Mouse (Mus musculus) kidney, postnatal 0 days (tissue): ENCODE results near the gene Pdss2. TPM values are rescaled to one million over a fixed set of nuclear protein-coding genes. Genes with fewer than 3 reads are reported as not detected.

ENCODE experiments used
- ATAC-seq: fragments of 200-750 bp; cut with Nextera tagmentation; replicated peaks from 2 replicates; pipeline ENCODE4 v1.8.0; 2017; ENCODE audit warnings: low read depth, moderate number of reproducible peaks, moderate TSS enrichment, moderate library complexity; ENCODE audit not compliant: low FRiP score
- DNase-seq: peaks from one replicate; pipeline ENCODE4 v3.0.0-alpha.2; 2016; ENCODE audit warnings: low spot score
- H3K27ac ChIP-seq: fragments of 300-500 bp; sonication (generic); 2 replicates; pipeline ENCODE4 v1.5.1; 2014; ENCODE audit warnings: mild to moderate bottlenecking
- H3K27me3 ChIP-seq: fragments of 300-500 bp; sonication (generic); 2 replicates; pipeline ENCODE4 v1.6.1; 2014; ENCODE audit warnings: low read length, mixed read lengths; ENCODE audit not compliant: insufficient read depth
- H3K36me3 ChIP-seq: fragments of 300-500 bp; sonication (generic); 2 replicates; pipeline ENCODE4 v1.6.1; 2014; ENCODE audit warnings: low read length, mixed read lengths; ENCODE audit not compliant: insufficient read depth
- H3K4me1 ChIP-seq: fragments of 300-500 bp; sonication (generic); replicated peaks from 2 replicates; pipeline ENCODE4 v1.6.1; 2014; ENCODE audit warnings: antibody characterized with exemption, low read length, mixed read lengths; ENCODE audit not compliant: insufficient read depth
- H3K4me2 ChIP-seq: fragments of 300-500 bp; sonication (generic); 2 replicates; pipeline ENCODE4 v1.6.1; 2014; ENCODE audit warnings: mild to moderate bottlenecking, low read length, moderate library complexity, mixed read lengths
- H3K4me3 ChIP-seq: fragments of 300-500 bp; sonication (generic); replicated peaks from 2 replicates; pipeline ENCODE4 v1.5.1; 2014; ENCODE audit warnings: low read depth, low read length
- H3K9ac ChIP-seq: fragments of 300-500 bp; sonication (generic); 2 replicates; pipeline ENCODE4 v1.6.1; 2014; ENCODE audit warnings: low read depth, low read length
- H3K9me3 ChIP-seq: fragments of 300-500 bp; sonication (generic); replicated peaks from 2 replicates; pipeline ENCODE4 v1.6.1; 2016; ENCODE audit warnings: low read length, inconsistent platforms, mixed read lengths
- CTCF ChIP-seq: IDR thresholded peaks from 2 replicates; pipeline ENCODE4 v1.5.1; 2016; ENCODE audit warnings: antibody characterized with exemption, low read depth, mild to moderate bottlenecking, moderate library complexity
- WGBS: fragments of 180-500 bp; shearing (Covaris S2); extraction: QIAGEN DNeasy Blood & Tissue Kit; methylation state at CpG from one replicate; pipeline ENCODE4 v1.1.7; 2014; 5-methylcytosine and 5-hydroxymethylcytosine counted together
- polyA plus RNA-seq: library from polyadenylated mRNA; unstranded; fragments of >200 nt; fragmentation: Nextera tagmentation; extraction: Ambion mirVana; gene quantifications from 2 replicates; pipeline ENCODE4 v1.2.1, GENCODE M21; 2015

Pdss2 gene
- polyA plus RNA-seq, 1 experiment from 2014 or later = 13.7 TPM

- peaks cover 27% of the 10 kb centered on the region; the same call in 1 of the 2 replicates for H3K4me1 ChIP-seq
- no peak for ATAC-seq
These were observed 264.5 kb downstream of the Pdss2 start for GRCm38 (mm10) chr10:43485751-43486268.

GRCm38 (mm10) chr10:43487441-43488010 lies 266.2 kb downstream of the Pdss2 start:
- TF ChIP-seq CTCF = no peak
- H3K4me1 ChIP-seq = peaks cover 22% of the 10 kb centered on the region; the same call in 1 of the 2 replicates
- no peak overlapping the region for H3K4me2 ChIP-seq
- ATAC-seq (no peak), DNase-seq (no peak)
- no peak overlapping the region for H3K27ac ChIP-seq
- no peaks in the 10 kb centered on the region for H3K27me3 ChIP-seq
- no peak overlapping the region for H3K4me3 ChIP-seq
- no peak overlapping the region for H3K9ac ChIP-seq
- H3K36me3 ChIP-seq = no peaks in the 10 kb centered on the region
- WGBS = 55% methylated on average over 3 of the region's 3 CpGs
- no peaks in the 10 kb centered on the region for H3K9me3 ChIP-seq

More at GRCm38 (mm10) chr10:43485751-43486268, 264.5 kb downstream of the Pdss2 start:
- WGBS = 73% methylated on average over 6 of the region's 6 CpGs
- Histone ChIP-seq H3K9me3 (no peaks in the 10 kb centered on the region), H3K9ac (no peak overlapping the region), H3K4me2 (no peak overlapping the region), H3K4me3 (no peak overlapping the region), H3K27ac (no peak overlapping the region), H3K27me3 (no peaks in the 10 kb centered on the region), H3K36me3 (no peaks in the 10 kb centered on the region)
- TF ChIP-seq CTCF = no peak
- no peak for DNase-seq

GRCm38 (mm10) chr10:43488258-43488657 lies 267.0 kb downstream of the Pdss2 start:
- Histone ChIP-seq H3K27me3 (no peaks in the 10 kb centered on the region), H3K4me3 (no peak overlapping the region), H3K4me1 (peaks cover 22% of the 10 kb centered on the region; the same call in 1 of the 2 replicates), H3K9me3 (no peaks in the 10 kb centered on the region), H3K9ac (no peak overlapping the region), H3K36me3 (no peaks in the 10 kb centered on the region), H3K27ac (no peak overlapping the region), H3K4me2 (no peak overlapping the region)
- no peak for DNase-seq
- no peak for TF ChIP-seq CTCF
- 65% methylated on average over 4 of the region's 4 CpGs for WGBS
- ATAC-seq = no peak

GRCm38 (mm10) chr10:43489139-43489538 lies 267.9 kb downstream of the Pdss2 start:
- 76% methylated on average over 7 of the region's 7 CpGs for WGBS
- Histone ChIP-seq H3K4me1 (peaks cover 16% of the 10 kb centered on the region; the same call in 1 of the 2 replicates), H3K9ac (no peak overlapping the region), H3K4me2 (no peak overlapping the region), H3K27me3 (no peaks in the 10 kb centered on the region), H3K36me3 (no peaks in the 10 kb centered on the region), H3K4me3 (no peak overlapping the region), H3K9me3 (no peaks in the 10 kb centered on the region), H3K27ac (0 out of 2 replicates have a peak overlapping the region, but pooled peaks have one; percentile 22)
- no peak for DNase-seq
- no peak for ATAC-seq
- TF ChIP-seq CTCF = no peak

GRCm38 (mm10) chr10:43489550-43489949 lies 268.3 kb downstream of the Pdss2 start:
- TF ChIP-seq CTCF = no peak
- no peaks in the 10 kb centered on the region; the same call in 1 of the 2 replicates for H3K36me3 ChIP-seq
- H3K9ac ChIP-seq = no peak overlapping the region
- H3K4me3 ChIP-seq = no peak overlapping the region
- ATAC-seq (peak; percentile 55; the same call in 1 of the 2 replicates), DNase-seq (peak; percentile 40)
- WGBS = 19% methylated on average over 6 of the region's 6 CpGs
- no peaks in the 10 kb centered on the region for H3K9me3 ChIP-seq
- H3K4me1 ChIP-seq = peaks cover 16% of the 10 kb centered on the region; the same call in 1 of the 2 replicates
- H3K4me2 ChIP-seq = no peak overlapping the region
- no peaks in the 10 kb centered on the region for H3K27me3 ChIP-seq
- H3K27ac ChIP-seq = peak overlapping the region; percentile 64; the same call in 1 of the 2 replicates

GRCm38 (mm10) chr10:43490034-43490433 lies 268.7 kb downstream of the Pdss2 start:
- WGBS = 61% methylated on average over 8 of the region's 8 CpGs
- H3K4me2 ChIP-seq = no peak overlapping the region
- H3K4me1 ChIP-seq = peaks cover 16% of the 10 kb centered on the region; the same call in 1 of the 2 replicates
- no peaks in the 10 kb centered on the region for H3K27me3 ChIP-seq
- H3K4me3 ChIP-seq = no peak overlapping the region
- no peak overlapping the region for H3K9ac ChIP-seq
- H3K27ac ChIP-seq = peak overlapping the region; percentile 64; the same call in 1 of the 2 replicates
- TF ChIP-seq CTCF = no peak
- ATAC-seq (no peak; the same call in 1 of the 2 replicates), DNase-seq (no peak)
- no peaks in the 10 kb centered on the region for H3K9me3 ChIP-seq
- H3K36me3 ChIP-seq = peaks cover 4% of the 10 kb centered on the region; the same call in 1 of the 2 replicates
